Mouse (Mus musculus) megakaryocyte, embryonic 14.5 days (primary cell): ENCODE results near the gene Phldb3.

Source experiments
- FLI1 ChIP-seq: IDR thresholded peaks from 2 replicates; pipeline ENCODE4 v1.6.1; 2012; ENCODE audit warnings: low read length, inconsistent platforms, mixed read lengths
- GATA1 ChIP-seq: IDR thresholded peaks from 3 replicates; pipeline ENCODE4 v1.6.1; 2012; ENCODE audit warnings: mixed read lengths, low read length, inconsistent platforms, borderline replicate concordance

GRCm38 (mm10) chr7:24571071-24571470 lies 39.5 kb upstream of the Phldb3 start:
- TF ChIP-seq GATA1 (no peak), FLI1 (no peak)
